Mouse (Mus musculus) olfactory bulb, adult 2 months (tissue): ENCODE data around the gene Eif6.

ENCODE experiments used
- CTCF ChIP-seq: fragments of 200-500 bp; IDR thresholded peaks from 2 replicates; pipeline ENCODE4 v1.5.1; 2012; ENCODE audit warnings: low read depth, mild to moderate bottlenecking, low read length, moderate library complexity; ENCODE audit not compliant: insufficient read depth
- POLR2A ChIP-seq: fragments of 200-500 bp; IDR thresholded peaks from 2 replicates; pipeline ENCODE4 v1.6.1; 2012; ENCODE audit warnings: mild to moderate bottlenecking, low read depth, low read length, moderate library complexity; ENCODE audit not compliant: insufficient read depth

- TF ChIP-seq POLR2A = no peak
- no peak for TF ChIP-seq CTCF
These were observed 25.8 kb upstream of the Eif6 start for GRCm38 (mm10) chr2:155852536-155852935.
